Mouse (Mus musculus) liver, embryonic 16.5 days (tissue): Measurements from ENCODE around the gene Usp8. TPM values are rescaled to one million over a fixed set of nuclear protein-coding genes. Genes with fewer than 3 reads are reported as not detected.

Experiments used
- ATAC-seq: fragments of 200-750 bp; cut with Nextera tagmentation; 2 replicates; pipeline ENCODE4 v1.8.0; 2017; ENCODE audit warnings: low read depth, mild to moderate bottlenecking, moderate number of reproducible peaks, moderate library complexity
- H3K27ac ChIP-seq: fragments of 300-500 bp; sonication (generic); 2 replicates; pipeline ENCODE4 v1.5.1; 2014; ENCODE audit warnings: mild to moderate bottlenecking, low read length
- H3K27me3 ChIP-seq: fragments of 300-500 bp; sonication (generic); 2 replicates; pipeline ENCODE4 v1.6.1; 2014; ENCODE audit warnings: low read depth, low read length, mixed read lengths; ENCODE audit not compliant: control insufficient read depth, insufficient read depth
- H3K36me3 ChIP-seq: fragments of 300-500 bp; sonication (generic); 2 replicates; pipeline ENCODE4 v1.6.1; 2014; ENCODE audit warnings: mild to moderate bottlenecking; ENCODE audit not compliant: control insufficient read depth, insufficient read depth
- H3K4me1 ChIP-seq: fragments of 300-500 bp; sonication (generic); 2 replicates; pipeline ENCODE4 v1.6.1; 2014; ENCODE audit warnings: low read depth, low read length, mixed read lengths; ENCODE audit not compliant: control insufficient read depth
- H3K4me2 ChIP-seq: fragments of 300-500 bp; sonication (generic); 2 replicates; pipeline ENCODE4 v1.6.1; 2014; ENCODE audit warnings: low read depth, low read length, mixed read lengths
- H3K4me3 ChIP-seq: fragments of 300-500 bp; sonication (generic); 2 replicates; pipeline ENCODE4 v1.5.1; 2014; ENCODE audit warnings: low read depth, mild to moderate bottlenecking, low read length
- H3K9ac ChIP-seq: fragments of 300-500 bp; sonication (generic); 2 replicates; pipeline ENCODE4 v1.6.1; 2014; ENCODE audit warnings: low read depth, low read length
- H3K9me3 ChIP-seq: fragments of 300-500 bp; sonication (generic); replicated peaks from 2 replicates; pipeline ENCODE4 v1.6.1; 2016; ENCODE audit warnings: low read length; ENCODE audit not compliant: control insufficient read depth
- whole genome bisulfite sequencing: fragments of 180-500 bp; shearing (Covaris S2); extraction: QIAGEN DNeasy Blood & Tissue Kit; methylation state at CpG from one replicate; pipeline ENCODE4 v1.1.7; 2014; ENCODE audit not compliant: insufficient replicate concordance; 5-methylcytosine and 5-hydroxymethylcytosine counted together
- polyA plus RNA-seq: library from polyadenylated mRNA; unstranded; fragments of >200 nt; fragmentation: Nextera tagmentation; extraction: Ambion mirVana; gene quantifications from 2 replicates; pipeline ENCODE4 v1.2.1, GENCODE M21; 2015

Gene Usp8
- polyA plus RNA-seq, 1 experiment from 2014 or later: 19.1 TPM

- no peaks in the 10 kb centered on the region for H3K36me3 ChIP-seq
- no peak overlapping the region for H3K4me2 ChIP-seq
- no peak overlapping the region for H3K27ac ChIP-seq
- H3K27me3 ChIP-seq: no peaks in the 10 kb centered on the region
- no peaks in the 10 kb centered on the region for H3K4me1 ChIP-seq
- H3K4me3 ChIP-seq: no peak overlapping the region
- H3K9me3 ChIP-seq: no peaks in the 10 kb centered on the region
- 88% methylated on average over 3 of the region's 3 CpGs for WGBS
- no peak overlapping the region for H3K9ac ChIP-seq
- no peak for ATAC-seq
Measured at GRCm38 (mm10) chr2:126767599-126767998, 60.5 kb downstream of the Usp8 start.

GRCm38 (mm10) chr2:126768194-126768593 lies 61.1 kb downstream of the Usp8 start:
- Histone ChIP-seq H3K4me1 (no peaks in the 10 kb centered on the region), H3K27ac (no peak overlapping the region), H3K4me2 (no peak overlapping the region), H3K4me3 (no peak overlapping the region), H3K9ac (no peak overlapping the region), H3K36me3 (no peaks in the 10 kb centered on the region), H3K9me3 (no peaks in the 10 kb centered on the region), H3K27me3 (no peaks in the 10 kb centered on the region)
- WGBS: 64% methylated on average over 4 of the region's 4 CpGs
- no peak for ATAC-seq

GRCm38 (mm10) chr2:126769431-126770181 lies 62.5 kb downstream of the Usp8 start:
- no peak overlapping the region for H3K9ac ChIP-seq
- H3K27ac ChIP-seq: no peak overlapping the region
- H3K27me3 ChIP-seq: no peaks in the 10 kb centered on the region
- WGBS: 46% methylated on average over 19 of the region's 19 CpGs
- H3K4me3 ChIP-seq: no peak overlapping the region
- H3K4me2 ChIP-seq: no peak overlapping the region
- no peaks in the 10 kb centered on the region for H3K9me3 ChIP-seq
- no peak for ATAC-seq
- H3K36me3 ChIP-seq: no peaks in the 10 kb centered on the region
- H3K4me1 ChIP-seq: no peaks in the 10 kb centered on the region

GRCm38 (mm10) chr2:126772217-126772616 lies 65.1 kb downstream of the Usp8 start:
- no peak overlapping the region for H3K4me3 ChIP-seq
- 70% methylated on average over 5 of the region's 5 CpGs for WGBS
- H3K36me3 ChIP-seq: no peaks in the 10 kb centered on the region
- H3K4me1 ChIP-seq: no peaks in the 10 kb centered on the region
- H3K27ac ChIP-seq: no peak overlapping the region
- ATAC-seq: no peak
- no peaks in the 10 kb centered on the region for H3K27me3 ChIP-seq
- no peaks in the 10 kb centered on the region for H3K9me3 ChIP-seq
- no peak overlapping the region for H3K4me2 ChIP-seq
- no peak overlapping the region for H3K9ac ChIP-seq

DNA sequence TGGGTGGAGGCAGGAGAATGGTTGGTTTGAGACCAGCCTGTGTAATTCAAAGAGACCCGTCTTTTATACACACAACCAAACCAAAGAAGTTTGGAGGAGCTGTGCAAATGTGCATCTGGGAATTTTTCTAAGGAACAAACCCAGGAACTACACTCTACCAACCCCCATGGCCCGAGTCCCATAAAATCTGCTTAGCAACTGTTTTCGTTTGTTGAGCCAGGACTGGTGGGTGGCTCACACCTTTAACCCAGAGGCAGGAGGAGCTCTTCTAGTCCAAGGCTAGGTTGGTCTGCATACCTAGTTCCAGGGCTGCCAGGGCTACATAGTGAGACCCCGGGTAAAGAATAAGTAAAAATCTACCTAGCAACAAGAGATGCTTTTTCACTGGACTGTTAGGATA lies 68.8 kb downstream of the Usp8 start:
- no peaks in the 10 kb centered on the region for H3K36me3 ChIP-seq
- no peaks in the 10 kb centered on the region for H3K9me3 ChIP-seq
- H3K9ac ChIP-seq: no peak overlapping the region
- no peak for ATAC-seq
- no peak overlapping the region for H3K4me3 ChIP-seq
- H3K27ac ChIP-seq: no peak overlapping the region
- no peaks in the 10 kb centered on the region for H3K27me3 ChIP-seq
- H3K4me1 ChIP-seq: no peaks in the 10 kb centered on the region; the same call in 1 of the 2 replicates
- WGBS: 50% methylated on average over 4 of the region's 4 CpGs
- H3K4me2 ChIP-seq: no peak overlapping the region

DNA sequence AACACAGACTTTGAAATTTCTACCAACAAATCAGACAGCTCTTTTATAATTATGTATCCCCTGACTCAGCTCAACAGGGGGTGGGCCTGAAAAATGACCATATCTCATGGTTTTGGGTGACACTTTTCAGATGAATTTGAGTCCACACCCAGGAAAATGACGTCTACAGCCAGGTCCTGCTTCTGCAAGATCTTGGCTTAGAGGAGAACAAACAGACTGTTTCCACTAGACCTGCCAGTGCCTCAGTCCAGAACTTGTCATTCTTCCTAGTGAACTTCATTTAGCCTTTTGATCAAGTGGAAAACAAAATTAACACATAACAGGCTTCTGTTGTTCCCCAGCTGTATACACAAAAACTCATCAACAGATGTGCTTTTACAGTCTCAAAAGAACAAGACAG lies 69.3 kb downstream of the Usp8 start:
- Histone ChIP-seq H3K27me3 (no peaks in the 10 kb centered on the region), H3K36me3 (no peaks in the 10 kb centered on the region), H3K9ac (no peak overlapping the region), H3K4me3 (no peak overlapping the region), H3K4me2 (no peak overlapping the region), H3K9me3 (no peaks in the 10 kb centered on the region), H3K27ac (no peak overlapping the region), H3K4me1 (no peaks in the 10 kb centered on the region; the same call in 1 of the 2 replicates)
- ATAC-seq: no peak
- 22% methylated on average over 1 of the region's 1 CpGs for WGBS

DNA sequence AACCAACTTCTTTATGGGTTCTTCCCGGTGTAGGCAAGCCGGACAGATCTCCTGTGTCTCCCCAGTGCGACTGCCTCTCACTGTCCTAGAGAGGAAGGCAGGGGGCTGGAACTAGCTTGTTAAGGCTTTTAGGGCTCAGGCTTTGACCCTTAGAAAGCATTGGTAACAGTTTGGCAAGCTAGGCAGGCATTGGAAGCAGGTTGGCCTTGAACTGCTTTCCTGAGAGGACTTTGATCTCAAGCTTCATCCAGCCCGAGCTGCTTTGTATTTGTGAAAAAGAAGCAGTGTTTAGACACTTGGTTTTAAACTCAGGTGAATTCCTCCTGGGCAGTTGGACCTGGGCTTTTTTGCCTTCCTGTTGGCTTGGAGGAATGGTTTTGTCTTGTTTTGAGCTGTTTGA lies 71.7 kb downstream of the Usp8 start:
- no peak for ATAC-seq
- Histone ChIP-seq H3K4me3 (no peak overlapping the region), H3K9me3 (no peaks in the 10 kb centered on the region), H3K27me3 (no peaks in the 10 kb centered on the region), H3K4me2 (no peak overlapping the region), H3K9ac (no peak overlapping the region), H3K36me3 (no peaks in the 10 kb centered on the region), H3K4me1 (no peaks in the 10 kb centered on the region; the same call in 1 of the 2 replicates), H3K27ac (no peak overlapping the region)
- 51% methylated on average over 4 of the region's 4 CpGs for WGBS

DNA sequence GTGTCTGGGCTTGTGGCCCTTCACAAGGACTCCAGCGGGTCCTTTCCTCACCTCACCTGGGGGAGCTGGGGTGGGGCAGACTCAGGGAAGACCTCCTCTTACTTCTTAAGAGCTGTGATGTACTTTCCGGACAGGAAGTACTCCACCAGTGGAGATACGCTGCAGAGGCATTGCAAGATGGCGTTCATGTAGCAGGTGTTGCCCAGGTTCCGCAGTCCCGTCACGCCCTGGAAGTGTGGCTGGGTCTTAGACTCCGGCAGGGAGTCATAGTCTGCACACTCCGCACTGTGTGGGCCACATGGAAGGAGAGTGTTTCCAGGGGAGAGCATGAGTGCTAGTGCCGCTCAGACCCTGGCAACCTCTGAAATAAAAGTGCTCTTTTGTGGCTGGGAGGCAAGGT lies 73.2 kb downstream of the Usp8 start:
- ATAC-seq: no peak
- Histone ChIP-seq H3K4me3 (no peak overlapping the region), H3K27ac (no peak overlapping the region), H3K9ac (no peak overlapping the region), H3K4me1 (no peaks in the 10 kb centered on the region; the same call in 1 of the 2 replicates), H3K27me3 (no peaks in the 10 kb centered on the region), H3K9me3 (no peaks in the 10 kb centered on the region), H3K4me2 (no peak overlapping the region), H3K36me3 (no peaks in the 10 kb centered on the region)
- WGBS: 77% methylated on average over 10 of the region's 10 CpGs

- H3K4me1 ChIP-seq: no peaks in the 10 kb centered on the region; the same call in 1 of the 2 replicates
- no peaks in the 10 kb centered on the region for H3K36me3 ChIP-seq
- H3K9me3 ChIP-seq: no peaks in the 10 kb centered on the region
- H3K4me3 ChIP-seq: no peak overlapping the region
- no peak overlapping the region for H3K4me2 ChIP-seq
- no peak overlapping the region for H3K9ac ChIP-seq
- WGBS: 58% methylated on average over 1 of the region's 1 CpGs
- ATAC-seq: no peak
- H3K27me3 ChIP-seq: no peaks in the 10 kb centered on the region
- H3K27ac ChIP-seq: no peak overlapping the region
Measured at GRCm38 (mm10) chr2:126781478-126781877, 74.3 kb downstream of the Usp8 start.
